Mouse (Mus musculus) MEL (cell line): ENCODE results near the gene Qars. TPM values are rescaled to one million over a fixed set of nuclear protein-coding genes. Genes with fewer than 3 reads are reported as not detected.

Source experiments
- DNase-seq: peaks from one replicate; pipeline ENCODE4 v3.0.0; 2011; ENCODE audit warnings: low read depth, low spot score
- H3K27ac ChIP-seq: 2 replicates; pipeline ENCODE4 v1.5.1; 2012; ENCODE audit warnings: low read depth, mild to moderate bottlenecking, control low read depth, low read length, moderate library complexity; ENCODE audit not compliant: control insufficient read depth
- H3K27me3 ChIP-seq, 2 experiments: fragments of 150-350 bp in 1 of 2; sonication (generic) in 1 of 2; 2 replicates each; pipeline ENCODE4 v1.6.1; 2012; ENCODE audit warnings: low read length in 2 of 2, mild to moderate bottlenecking in 2 of 2, improper control_type of control experiment in 1 of 2, moderate library complexity in 1 of 2; ENCODE audit not compliant: insufficient read depth in 2 of 2, control insufficient read depth in 1 of 2
- H3K36me3 ChIP-seq, 2 experiments: 2 replicates each; pipeline ENCODE4 v1.6.1; 2012 to 2014; ENCODE audit warnings: low read length in 2 of 2, improper control_type of control experiment in 1 of 2, inconsistent platforms in 1 of 2, mild to moderate bottlenecking in 1 of 2; ENCODE audit not compliant: insufficient read depth in 2 of 2, control insufficient read depth in 1 of 2
- H3K4me1 ChIP-seq, 2 experiments: fragments of 150-350 bp in 1 of 2; sonication (generic) in 1 of 2; 2 replicates each; pipeline ENCODE4 v1.6.1; 2012; ENCODE audit warnings: low read length in 2 of 2, improper control_type of control experiment in 1 of 2, mild to moderate bottlenecking in 1 of 2; ENCODE audit not compliant: insufficient read depth in 2 of 2, control insufficient read depth in 1 of 2
- H3K4me3 ChIP-seq, 2 experiments: fragments of 150-350 bp in 1 of 2; sonication (generic) in 1 of 2; 2 replicates each; pipeline ENCODE4 v1.5.1; 2012; ENCODE audit warnings: low read depth in 2 of 2, low read length in 2 of 2, mild to moderate bottlenecking in 2 of 2, moderate library complexity in 2 of 2, control low read depth in 1 of 2, improper control_type of control experiment in 1 of 2; ENCODE audit not compliant: control insufficient read depth in 1 of 2, insufficient read depth in 1 of 2
- H3K79me2 ChIP-seq: 2 replicates; pipeline ENCODE4 v1.6.1; 2012; ENCODE audit warnings: mild to moderate bottlenecking, low read length, moderate library complexity; ENCODE audit not compliant: control insufficient read depth, poor library complexity, insufficient read depth
- H3K9ac ChIP-seq: 2 replicates; pipeline ENCODE4 v1.6.1; 2012; ENCODE audit warnings: low read depth, mild to moderate bottlenecking, control low read depth, low read length, moderate library complexity; ENCODE audit not compliant: control insufficient read depth, poor library complexity, severe bottlenecking
- H3K9me3 ChIP-seq: fragments of 150-350 bp; sonication (generic); replicated peaks from 2 replicates; pipeline ENCODE4 v1.6.1; 2012; ENCODE audit warnings: mild to moderate bottlenecking, low read length, improper control_type of control experiment, moderate library complexity; ENCODE audit not compliant: insufficient read depth
- CHD1 ChIP-seq: IDR thresholded peaks from 2 replicates; pipeline ENCODE4 v1.6.1; 2012; ENCODE audit warnings: low read depth, mild to moderate bottlenecking, inconsistent platforms, low read length, improper control_type of control experiment
- CHD2 ChIP-seq: IDR thresholded peaks from 2 replicates; pipeline ENCODE4 v1.6.1; 2011; ENCODE audit warnings: low read length, improper control_type of control experiment
- ELF1 ChIP-seq: IDR thresholded peaks from 2 replicates; pipeline ENCODE4 v1.6.1; 2014; ENCODE audit warnings: low read depth, mild to moderate bottlenecking, inconsistent platforms, low read length, improper control_type of control experiment, moderate library complexity
- EP300 ChIP-seq, 2 experiments: IDR thresholded peaks; 2 replicates each; pipeline ENCODE4 v1.6.1; 2011; ENCODE audit warnings: improper control_type of control experiment in 2 of 2, low read length in 2 of 2, low read depth in 1 of 2, mild to moderate bottlenecking in 1 of 2
- ETS1 ChIP-seq: IDR thresholded peaks from 2 replicates; pipeline ENCODE4 v1.6.1; 2012; ENCODE audit warnings: low read depth, mild to moderate bottlenecking, inconsistent platforms, low read length, improper control_type of control experiment, moderate library complexity
- GATA1 ChIP-seq: IDR thresholded peaks from 2 replicates; pipeline ENCODE4 v1.6.1; 2011; ENCODE audit warnings: low read depth, low read length, improper control_type of control experiment
- HCFC1 ChIP-seq: IDR thresholded peaks from 2 replicates; pipeline ENCODE4 v1.6.1; 2012; ENCODE audit warnings: low read depth, mild to moderate bottlenecking, inconsistent platforms, low read length, improper control_type of control experiment, moderate library complexity
- JUND ChIP-seq: IDR thresholded peaks from 2 replicates; pipeline ENCODE4 v1.6.1; 2011; ENCODE audit warnings: low read depth, mild to moderate bottlenecking, improper control_type of control experiment, low read length
- KAT2A ChIP-seq: conservative IDR thresholded peaks from 2 replicates; pipeline ENCODE4 v1.6.1; 2012; ENCODE audit warnings: low read depth, low read length, improper control_type of control experiment, inconsistent platforms
- MAFK ChIP-seq: IDR thresholded peaks from 2 replicates; pipeline ENCODE4 v1.6.1; 2011; ENCODE audit warnings: low read depth, mild to moderate bottlenecking, low read length, improper control_type of control experiment, borderline replicate concordance
- MAX ChIP-seq: IDR thresholded peaks from 2 replicates; pipeline ENCODE4 v1.6.1; 2011; ENCODE audit warnings: low read length, improper control_type of control experiment
- MAZ ChIP-seq: IDR thresholded peaks from 2 replicates; pipeline ENCODE4 v1.6.1; 2012; ENCODE audit warnings: low read depth, mild to moderate bottlenecking, inconsistent platforms, low read length, improper control_type of control experiment
- MEF2A ChIP-seq: IDR thresholded peaks from 2 replicates; pipeline ENCODE4 v1.6.1; 2014; ENCODE audit warnings: low read depth, mild to moderate bottlenecking, inconsistent platforms, low read length, improper control_type of control experiment; ENCODE audit not compliant: poor library complexity, insufficient replicate concordance, severe bottlenecking; ENCODE audit errors: extremely low read depth
- MXI1 ChIP-seq: IDR thresholded peaks from 2 replicates; pipeline ENCODE4 v1.6.1; 2011; ENCODE audit warnings: mild to moderate bottlenecking, low read depth, low read length, improper control_type of control experiment
- MYB ChIP-seq: IDR thresholded peaks from 2 replicates; pipeline ENCODE4 v1.6.1; 2011; ENCODE audit warnings: mild to moderate bottlenecking, low read depth, low read length, improper control_type of control experiment
- MYC ChIP-seq: IDR thresholded peaks from 2 replicates; pipeline ENCODE4 v1.6.1; 2011; ENCODE audit warnings: low read depth, mild to moderate bottlenecking, low read length, improper control_type of control experiment, moderate library complexity
- NELFE ChIP-seq: IDR thresholded peaks from 2 replicates; pipeline ENCODE4 v1.6.1; 2011; ENCODE audit warnings: low read depth, low read length, improper control_type of control experiment
- NRF1 ChIP-seq: IDR thresholded peaks from 2 replicates; pipeline ENCODE4 v1.6.1; 2014; ENCODE audit warnings: low read depth, mild to moderate bottlenecking, inconsistent platforms, low read length, improper control_type of control experiment, moderate library complexity; ENCODE audit not compliant: poor library complexity, insufficient read depth, severe bottlenecking
- POLR2A ChIP-seq, 2 experiments: IDR thresholded peaks; 2 replicates each; pipeline ENCODE4 v1.6.1; 2011 to 2012; ENCODE audit warnings: low read length in 2 of 2, mild to moderate bottlenecking in 2 of 2, control low read depth in 1 of 2, improper control_type of control experiment in 1 of 2, low read depth in 1 of 2, moderate library complexity in 1 of 2; ENCODE audit not compliant: control insufficient read depth in 1 of 2, insufficient read depth in 1 of 2, poor library complexity in 1 of 2
- POLR2AphosphoS5 ChIP-seq: IDR thresholded peaks from 2 replicates; pipeline ENCODE4 v1.6.1; 2012; ENCODE audit warnings: low read depth, borderline replicate concordance, mild to moderate bottlenecking, inconsistent platforms, low read length, moderate library complexity, mixed read lengths
- RAD21 ChIP-seq: IDR thresholded peaks from 2 replicates; pipeline ENCODE4 v1.6.1; 2011; ENCODE audit warnings: mild to moderate bottlenecking, low read depth, low read length, improper control_type of control experiment
- RCOR1 ChIP-seq: IDR thresholded peaks from 2 replicates; pipeline ENCODE4 v1.6.1; 2012; ENCODE audit warnings: low read depth, mild to moderate bottlenecking, inconsistent platforms, low read length, improper control_type of control experiment
- SIN3A ChIP-seq: IDR thresholded peaks from 2 replicates; pipeline ENCODE4 v1.6.1; 2012; ENCODE audit warnings: low read length, improper control_type of control experiment, inconsistent platforms
- SMC3 ChIP-seq: IDR thresholded peaks from 2 replicates; pipeline ENCODE4 v1.6.1; 2011; ENCODE audit warnings: low read depth, low read length, improper control_type of control experiment
- TAL1 ChIP-seq: IDR thresholded peaks from 2 replicates; pipeline ENCODE4 v1.6.1; 2012; ENCODE audit warnings: mild to moderate bottlenecking, inconsistent platforms, low read length, moderate library complexity, mixed read lengths
- TBP ChIP-seq: IDR thresholded peaks from 2 replicates; pipeline ENCODE4 v1.8.0; 2011; ENCODE audit warnings: low read depth, low read length, improper control_type of control experiment
- TCF12 ChIP-seq: IDR thresholded peaks from 2 replicates; pipeline ENCODE4 v1.6.1; 2014; ENCODE audit warnings: low read depth, mild to moderate bottlenecking, inconsistent platforms, low read length, improper control_type of control experiment, moderate library complexity
- UBTF ChIP-seq: IDR thresholded peaks from 2 replicates; pipeline ENCODE4 v1.6.1; 2012; ENCODE audit warnings: low read depth, mild to moderate bottlenecking, inconsistent platforms, low read length, improper control_type of control experiment, moderate library complexity, borderline replicate concordance; ENCODE audit not compliant: insufficient read depth
- USF1 ChIP-seq: IDR thresholded peaks from 2 replicates; pipeline ENCODE4 v1.6.1; 2014; ENCODE audit warnings: low read depth, mild to moderate bottlenecking, inconsistent platforms, low read length, improper control_type of control experiment, moderate library complexity
- USF2 ChIP-seq, 2 experiments: IDR thresholded peaks; 2 replicates each; pipeline ENCODE4 v1.6.1; 2011 to 2012; ENCODE audit warnings: improper control_type of control experiment in 2 of 2, low read length in 2 of 2, borderline replicate concordance in 1 of 2, inconsistent platforms in 1 of 2, low read depth in 1 of 2, mild to moderate bottlenecking in 1 of 2; ENCODE audit not compliant: insufficient read depth in 1 of 2
- ZC3H11A ChIP-seq: IDR thresholded peaks from 2 replicates; pipeline ENCODE4 v1.6.1; 2012; ENCODE audit warnings: low read depth, mild to moderate bottlenecking, inconsistent platforms, low read length, improper control_type of control experiment
- ZKSCAN1 ChIP-seq: IDR thresholded peaks from 2 replicates; pipeline ENCODE4 v1.6.1; 2012; ENCODE audit warnings: low read depth, mild to moderate bottlenecking, inconsistent platforms, low read length, improper control_type of control experiment, moderate library complexity
- ZMIZ1 ChIP-seq: IDR thresholded peaks from 2 replicates; pipeline ENCODE4 v1.6.1; 2012; ENCODE audit warnings: low read depth, mild to moderate bottlenecking, inconsistent platforms, low read length, improper control_type of control experiment, moderate library complexity
- ZNF384 ChIP-seq: IDR thresholded peaks from 2 replicates; pipeline ENCODE4 v1.6.1; 2012; ENCODE audit warnings: low read depth, mild to moderate bottlenecking, inconsistent platforms, low read length, improper control_type of control experiment
- polyA plus RNA-seq, 2 experiments: library from polyadenylated mRNA; stranded (reverse) in 1 of 2; unstranded in 1 of 2; fragments of >175 nt in 1 of 2; fragments of >200 nt in 1 of 2; gene quantifications; 2 replicates each; pipeline versions ENCODE4 v1.2.1 to v1.2.4; 2012; ENCODE audit warnings: low replicate concordance in 2 of 2, low read depth in 1 of 2; ENCODE audit not compliant: insufficient read length in 2 of 2, insufficient read depth in 1 of 2, missing spikeins in 1 of 2
- total RNA-seq: library from RNA; depleted of rRNA; stranded (reverse); fragments of 300-350 nt; gene quantifications from 2 replicates; pipeline ENCODE4 v1.2.3, GENCODE M21; 2012; rRNA removed

The Qars gene
- 267 and 286 TPM in 2 replicates for total RNA-seq
- 100 to 1,000 TPM in 1 of 2 experiments, not detected in 1; 407 TPM for polyA plus RNA-seq

DNA sequence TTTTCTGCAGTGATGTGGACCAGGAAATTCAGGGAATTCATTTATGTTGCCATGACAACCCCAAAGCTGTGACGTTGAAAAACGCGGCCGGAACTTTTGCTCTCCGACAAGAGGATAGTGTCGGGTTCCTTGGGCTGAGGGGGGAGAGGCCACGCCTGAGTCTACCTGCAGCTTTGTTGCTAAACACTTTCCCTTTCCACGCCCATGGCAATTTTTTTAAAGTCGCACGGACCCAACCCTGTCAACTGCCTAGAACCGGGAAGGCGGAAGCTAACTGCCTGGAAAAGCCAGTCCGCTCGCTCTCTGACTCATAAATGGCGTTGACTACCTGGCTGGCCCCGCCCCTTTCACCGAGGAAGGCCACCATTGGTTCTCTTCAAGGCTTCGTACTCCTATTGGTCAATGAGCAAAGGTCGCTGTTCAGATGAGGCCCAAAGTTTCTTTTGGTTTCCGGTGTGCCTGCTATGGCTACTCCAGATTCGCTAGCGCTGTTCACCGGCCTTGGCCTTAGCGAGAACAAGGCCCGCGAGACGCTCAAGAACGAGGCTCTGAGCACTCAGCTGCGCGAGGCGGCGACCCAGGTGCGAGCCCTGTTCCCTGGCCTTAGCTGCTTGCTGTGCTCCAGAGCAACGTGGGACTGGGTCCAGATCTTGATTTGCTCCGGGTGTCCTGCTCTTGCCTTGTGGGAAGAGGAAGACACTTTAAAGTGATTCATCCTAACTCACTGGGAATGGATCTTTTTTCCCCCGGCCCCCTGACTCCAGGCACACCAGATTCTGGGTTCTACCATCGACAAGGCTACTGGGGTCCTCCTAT lies at the start of gene Qars:
Qars (plus strand) TSS at position 88 of the 816 bp plus-strand sequence.
- H3K9me3 ChIP-seq, result no peaks in the 10 kb centered on the region
- peak; percentile 98 for DNase-seq
- peaks cover 3 to 11% of the 10 kb centered on the region in 2 experiments for H3K4me1 ChIP-seq
- H3K36me3 ChIP-seq, result peaks cover 5 to 10% of the 10 kb centered on the region in 2 experiments
- H3K9ac ChIP-seq, result peak within 1 kb of the TSS; percentile 81
- H3K4me3 ChIP-seq, result peak within 1 kb of the TSS; percentile 80 to 86
- H3K27me3 ChIP-seq, result no peaks in the 10 kb centered on the region
- peaks cover 15% of the 10 kb centered on the region for H3K79me2 ChIP-seq
- H3K27ac ChIP-seq, result peak within 1 kb of the TSS; percentile 82
- peak; percentile 40; the same call in 1 of the 2 replicates for TF ChIP-seq TCF12
- TF ChIP-seq JUND, result no peak
- TF ChIP-seq MAZ, result no peak
- no peak for TF ChIP-seq RAD21
- no peak; the same call in 1 of the 2 replicates for TF ChIP-seq ETS1
- no peak for TF ChIP-seq EP300 (IDR thresholded peaks at IDR 0.05; ENCODE audit: low read depth in 1 of 2, low read length in 2 of 2)
- no peak for TF ChIP-seq ZKSCAN1
- peak; percentile 87; the same call in 1 of the 2 replicates for TF ChIP-seq MXI1
- no peak for TF ChIP-seq ZC3H11A
- TF ChIP-seq NRF1, result 0 out of 2 replicates have a peak, but pooled peaks have one; percentile 11
- TF ChIP-seq GATA1, result peak; percentile 47; the same call in 1 of the 2 replicates
- TF ChIP-seq CHD2, result 0 out of 2 replicates have a peak, but pooled peaks have one; percentile 23
- TF ChIP-seq MAX, result no peak
- TF ChIP-seq USF1, result no peak
- TF ChIP-seq ZMIZ1, result 0 out of 2 replicates have a peak, but pooled peaks have one; percentile 46
- TF ChIP-seq NELFE, result peak; percentile 43; the same call in 1 of the 2 replicates
- peak; percentile 78 for TF ChIP-seq ELF1
- peak; percentile 98 for TF ChIP-seq SIN3A
- peak; percentile 61 for TF ChIP-seq ZNF384
- no peak for TF ChIP-seq POLR2AphosphoS5
- TF ChIP-seq KAT2A, result peak; percentile 51; the same call in 1 of the 2 replicates
- peak; percentile 83 for TF ChIP-seq HCFC1
- TF ChIP-seq SMC3, result no peak
- no peak for TF ChIP-seq UBTF
- no peak for TF ChIP-seq TAL1
- TF ChIP-seq POLR2A (IDR thresholded peaks at IDR 0.05; ENCODE audit: control insufficient read depth in 1 of 2, insufficient read depth in 1 of 2, low read depth in 1 of 2, low read length in 2 of 2, poor library complexity in 1 of 2), result peak; percentile 66 to 87
- TF ChIP-seq USF2 (IDR thresholded peaks at IDR 0.05; ENCODE audit: borderline replicate concordance in 1 of 2, insufficient read depth in 1 of 2, low read depth in 1 of 2, low read length in 2 of 2), result no peak
- TF ChIP-seq MEF2A, result no peak
- TF ChIP-seq TBP, result peak; percentile 93
- no peak for TF ChIP-seq RCOR1
- TF ChIP-seq MYC, result 0 out of 2 replicates have a peak, but pooled peaks have one; percentile 39
- TF ChIP-seq CHD1, result no peak
- no peak for TF ChIP-seq MYB
- no peak for TF ChIP-seq MAFK
